In genomic region chr5:130081181-130081881, GRCm38 (mm10) we compare ENCODE assay signal across 14 mouse cellular contexts. TPM values are rescaled to one million over a fixed set of nuclear protein-coding genes. Genes with fewer than 3 reads are reported as not detected.
DNase-seq lines count a peak whose midpoint lies in the region; ATAC-seq and TF ChIP-seq lines count a peak whose summit lies in the region.
"Had no signal": no experiment of that assay in that cellular context is flagged by ENCODE, and none has a peak within 500 bp of the region (broad histone marks: within the 10 kb centered on the region; RNA-seq: fewer than 3 reads in every experiment).

No protein-coding gene starts in this region.

- peaks cover 6% of the 10 kb centered on the region for H3K4me1 ChIP-seq in cerebellum, adult 2 months (ENCODE audit: control insufficient read depth, insufficient read depth, low read length)
- H3K4me1 ChIP-seq in liver, adult 2 months (ENCODE audit: control insufficient read depth, insufficient read depth, low read length): peaks cover 17% of the 10 kb centered on the region
- peaks cover 33% of the 10 kb centered on the region for H3K4me1 ChIP-seq in liver, embryonic 12.5 days

- H3K36me3 ChIP-seq in liver, adult 2 months (ENCODE audit: control insufficient read depth, insufficient read depth, low read length): no peaks in the 10 kb centered on the region
- H3K36me3 ChIP-seq in liver, embryonic 12.5 days: peaks cover 32% of the 10 kb centered on the region

- TF ChIP-seq POLR2A in cerebellum, adult 2 months (IDR thresholded peaks at IDR 0.05; ENCODE audit: borderline replicate concordance, insufficient read depth, low read length): no peak
- no peak for TF ChIP-seq POLR2A in liver, adult 2 months (IDR thresholded peaks at IDR 0.05; ENCODE audit: extremely low read depth, insufficient read depth, low read length)

- 95% methylated on average over 8 of the region's 8 CpGs for WGBS in cerebellum, adult 2 months
- 97% methylated on average over 8 of the region's 8 CpGs for WGBS in liver, adult 2 months
- WGBS in liver, embryonic 12.5 days (ENCODE audit: insufficient replicate concordance): 92% methylated on average over 8 of the region's 8 CpGs

- no peak for ATAC-seq in liver, embryonic 12.5 days
- ATAC-seq in monocyte, adult 5-6 weeks (replicated peaks; ENCODE audit: insufficient number of reproducible peaks, low FRiP score, low TSS enrichment, poor library complexity, severe bottlenecking): peak; percentile 62

- peaks cover 7% of the 10 kb centered on the region; the same call in 1 of the 2 replicates for H3K9me3 ChIP-seq in liver, embryonic 12.5 days (replicated peaks)
- H3K9me3 ChIP-seq: limb, embryonic 15.5 days had no signal

- peak; percentile 30; the same call in 1 of the 2 replicates for TF ChIP-seq CTCF in cerebellum, adult 2 months (IDR thresholded peaks at IDR 0.05; ENCODE audit: borderline replicate concordance, insufficient read depth, low read depth, low read length)
- peak; percentile 46 for TF ChIP-seq CTCF in liver, adult 2 months (IDR thresholded peaks at IDR 0.05; ENCODE audit: low read depth, low read length)

- H3K79me2 ChIP-seq in liver, adult 2 months (ENCODE audit: control insufficient read depth, insufficient read depth, low read length): peaks cover 12% of the 10 kb centered on the region; the same call in 1 of the 2 replicates

- H3K4me2 ChIP-seq in liver, embryonic 12.5 days: no peak overlapping the region

- no peak for DNase-seq in cerebellum, adult 2 months
- DNase-seq in cerebellum, adult 8-10 months: no peak
- no peak for DNase-seq in liver, adult 2 months (ENCODE audit: extremely low read depth, low read depth, low spot score)
- peak; percentile 40 for DNase-seq in ZHBTc4 (ENCODE audit: low read depth, low spot score)
- no peak for DNase-seq in layer of hippocampus, postnatal 10 days (ENCODE audit: low spot score in 2 of 2)
- no peak for DNase-seq in right cerebral cortex, adult 2 months (ENCODE audit: low spot score in 2 of 2)
- DNase-seq: adrenal gland, adult 2 months; cerebellum, postnatal 36 days; heart, postnatal 14 days; kidney, postnatal 10 days; right cerebral cortex, postnatal 4 days had no signal

- H3K27me3 ChIP-seq in cerebellum, adult 2 months (ENCODE audit: control insufficient read depth, insufficient read depth, low read length): no peaks in the 10 kb centered on the region
- no peaks in the 10 kb centered on the region for H3K27me3 ChIP-seq in liver, adult 2 months (ENCODE audit: control insufficient read depth, insufficient read depth, low read length)
- H3K27me3 ChIP-seq in liver, embryonic 12.5 days (replicated peaks): peaks cover 8% of the 10 kb centered on the region; the same call in 1 of the 2 replicates
- H3K27me3 ChIP-seq: limb, embryonic 15.5 days had no signal

- H3K9ac ChIP-seq in liver, adult 2 months (ENCODE audit: low read depth, low read length): no peak overlapping the region
- H3K9ac ChIP-seq in liver, embryonic 12.5 days: no peak overlapping the region
- H3K9ac ChIP-seq: limb, embryonic 15.5 days had no signal

- H3K4me3 ChIP-seq in cerebellum, adult 2 months (replicated peaks; ENCODE audit: insufficient read depth, low read depth, low read length): no peak overlapping the region
- no peak overlapping the region for H3K4me3 ChIP-seq in liver, adult 2 months (ENCODE audit: insufficient read depth, low read depth, low read length)
- no peak overlapping the region for H3K4me3 ChIP-seq in liver, embryonic 12.5 days

- no peak overlapping the region for H3K27ac ChIP-seq in cerebellum, adult 2 months (ENCODE audit: insufficient read depth, low read length)
- no peak overlapping the region for H3K27ac ChIP-seq in liver, adult 2 months (replicated peaks; ENCODE audit: insufficient read depth, low read depth, low read length)
- H3K27ac ChIP-seq in liver, embryonic 12.5 days: no peak overlapping the region
- H3K27ac ChIP-seq: limb, embryonic 15.5 days had no signal

RNA-seq across cellular contexts. Expression of gene Tpst1, which starts 8.2 kb away (rescaled TPM):
- 36.3 and 41.6 TPM in 2 replicates for polyA plus RNA-seq in cerebellum, adult 2 months (2012; rRNA removed)
- total RNA-seq in liver, adult 2 months (2014; rRNA removed): 15.6 and 20.1 TPM in 2 replicates
- polyA plus RNA-seq in liver, adult 2 months (2012; rRNA removed): 9.3 and 10.8 TPM in 2 replicates
- 37.1 and 37.2 TPM in 2 replicates for polyA plus RNA-seq in liver, embryonic 12.5 days (2016; fragmentation: Nextera tagmentation; extraction: Ambion mirVana)
- 8.2 to 14.2 TPM (median 11.6 TPM) in 3 replicates for total RNA-seq in monocyte, adult 5-6 weeks (2017)
- 10 to 100 TPM; 41.1 to 41.8 TPM for total RNA-seq in layer of hippocampus, postnatal 10 days (2021)

RNA-seq across cellular contexts. Expression of gene Crcp, which starts 52.2 kb away (rescaled TPM):
- 34.9 and 38.9 TPM in 2 replicates for polyA plus RNA-seq in cerebellum, adult 2 months (2012; rRNA removed)
- total RNA-seq in liver, adult 2 months (2014; rRNA removed): 27.8 and 33.6 TPM in 2 replicates
- polyA plus RNA-seq in liver, adult 2 months (2012; rRNA removed): 11.8 and 14.7 TPM in 2 replicates
- 33.9 and 34.7 TPM in 2 replicates for polyA plus RNA-seq in liver, embryonic 12.5 days (2016; fragmentation: Nextera tagmentation; extraction: Ambion mirVana)
- total RNA-seq in monocyte, adult 5-6 weeks (2017): 34.5 to 51.7 TPM (median 50.6 TPM) in 3 replicates
- 10 to 100 TPM; 34.4 to 34.7 TPM for total RNA-seq in layer of hippocampus, postnatal 10 days (2021)

RNA-seq across cellular contexts. Expression of gene Asl, which starts 52.3 kb away (rescaled TPM):
- 27.0 and 28.7 TPM in 2 replicates for polyA plus RNA-seq in cerebellum, adult 2 months (2012; rRNA removed)
- 683 and 898 TPM in 2 replicates for total RNA-seq in liver, adult 2 months (2014; rRNA removed)
- polyA plus RNA-seq in liver, adult 2 months (2012; rRNA removed): 622 and 696 TPM in 2 replicates
- polyA plus RNA-seq in liver, embryonic 12.5 days (2016; fragmentation: Nextera tagmentation; extraction: Ambion mirVana): 39.1 and 41.1 TPM in 2 replicates
- 21.0 to 38.4 TPM (median 29.3 TPM) in 3 replicates for total RNA-seq in monocyte, adult 5-6 weeks (2017)
- 10 to 100 TPM; 22.0 to 23.5 TPM for total RNA-seq in layer of hippocampus, postnatal 10 days (2021)

Comparison
In these comparisons a context has a peak if more than half of its experiments do, and no peak if none do; other contexts are left out.
1. RNA of gene Asl, which starts 52.3 kb away (total RNA-seq): 683 to 898 TPM in liver, adult 2 months; 22.0 to 23.5 TPM in layer of hippocampus, postnatal 10 days and 21.0 to 38.4 TPM in monocyte, adult 5-6 weeks; every median in the first group is over 10 times any median in the second.